Mouse (Mus musculus): ENCODE measurements around the gene Zfp697.

DNA sequence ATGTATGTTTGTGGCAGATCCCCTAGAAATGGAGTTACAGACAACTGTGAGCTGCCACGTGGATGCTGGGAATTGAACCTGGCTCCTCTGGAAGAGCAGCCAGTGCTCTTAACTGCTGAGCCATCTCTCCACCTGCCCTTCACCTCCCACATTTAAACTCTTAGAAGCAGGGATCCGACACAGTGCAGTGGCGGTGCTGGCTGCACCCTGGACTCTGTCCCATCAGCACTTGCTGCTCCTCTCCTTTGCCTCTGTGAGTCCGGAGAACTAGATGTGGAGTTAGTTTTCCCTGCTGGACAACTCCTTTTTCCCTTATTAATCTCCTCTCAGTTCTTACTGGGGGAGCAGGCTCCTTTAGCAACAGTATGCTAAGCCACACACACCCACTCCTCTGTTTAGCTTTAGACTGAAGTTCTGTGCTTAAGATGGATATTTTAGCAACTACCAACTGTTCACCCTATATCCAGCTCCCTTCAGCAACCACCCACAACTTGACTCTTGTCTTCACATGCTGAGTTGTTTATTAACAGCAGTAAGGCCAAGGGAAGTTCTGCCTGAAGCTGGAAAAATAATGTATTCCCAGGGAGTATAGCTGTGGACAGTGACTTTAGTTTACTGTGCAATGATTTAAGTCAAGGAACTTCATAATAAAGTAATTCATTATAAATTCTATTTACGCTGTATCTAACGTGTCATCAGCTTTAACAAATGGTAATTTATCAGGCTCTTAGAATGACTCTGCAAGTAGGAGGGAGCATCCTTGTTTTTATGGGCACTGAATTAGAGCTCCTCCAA lies 36.9 kb downstream of the Zfp697 start:
- no peak for TF ChIP-seq GATA1 (IDR thresholded peaks at IDR 0.05; ENCODE audit: low read length)
- TF ChIP-seq TAL1 (IDR thresholded peaks at IDR 0.05; ENCODE audit: low read length), result no peak

Data from erythroblast, embryonic 14.5 days (primary cell).